Mouse (Mus musculus) forebrain, postnatal 0 days (tissue): Measurements from ENCODE around the gene Neurl1b. TPM values are rescaled to one million over a fixed set of nuclear protein-coding genes. Genes with fewer than 3 reads are reported as not detected.

ENCODE experiments used
- ATAC-seq: fragments of 200-750 bp; cut with Nextera tagmentation; 2 replicates; pipeline ENCODE4 v1.8.0; 2017; ENCODE audit warnings: mild to moderate bottlenecking, moderate library complexity
- DNase-seq: peaks from one replicate; pipeline ENCODE4 v3.0.0-alpha.2; 2015
- H3K27ac ChIP-seq: fragments of 300-500 bp; sonication (generic); 2 replicates; pipeline ENCODE4 v1.5.1; 2014; ENCODE audit warnings: low read depth, mild to moderate bottlenecking, antibody characterized with exemption, low read length, moderate library complexity, mixed read lengths
- H3K27me3 ChIP-seq: fragments of 300-500 bp; sonication (generic); 2 replicates; pipeline ENCODE4 v1.6.1; 2014; ENCODE audit warnings: mild to moderate bottlenecking, low read length, mixed read lengths; ENCODE audit not compliant: insufficient read depth
- H3K36me3 ChIP-seq: fragments of 300-500 bp; sonication (generic); 2 replicates; pipeline ENCODE4 v1.6.1; 2014; ENCODE audit warnings: mild to moderate bottlenecking, moderate library complexity; ENCODE audit not compliant: insufficient read depth
- H3K4me1 ChIP-seq: fragments of 300-500 bp; sonication (generic); 2 replicates; pipeline ENCODE4 v1.6.1; 2014; ENCODE audit warnings: antibody characterized with exemption; ENCODE audit not compliant: insufficient read depth
- H3K4me2 ChIP-seq: fragments of 300-500 bp; sonication (generic); 2 replicates; pipeline ENCODE4 v1.6.1; 2014; ENCODE audit warnings: low read depth, mild to moderate bottlenecking, moderate library complexity
- H3K4me3 ChIP-seq: fragments of 300-500 bp; sonication (generic); 2 replicates; pipeline ENCODE4 v1.5.1; 2014; ENCODE audit warnings: low read depth, low read length, mixed read lengths
- H3K9ac ChIP-seq: fragments of 300-500 bp; sonication (generic); 2 replicates; pipeline ENCODE4 v1.6.1; 2014; ENCODE audit warnings: mild to moderate bottlenecking
- H3K9me3 ChIP-seq: fragments of 300-500 bp; sonication (generic); 2 replicates; pipeline ENCODE4 v1.6.1; 2016; ENCODE audit warnings: low read length
- CTCF ChIP-seq: sonication (generic); IDR thresholded peaks from 2 replicates; pipeline ENCODE4 v1.5.1; 2016; ENCODE audit warnings: antibody characterized with exemption, control low read depth, low read depth
- WGBS: fragments of 180-500 bp; shearing (Covaris S2); extraction: QIAGEN DNeasy Blood & Tissue Kit; methylation state at CpG from one replicate; pipeline ENCODE4 v1.1.7; 2014; 5-methylcytosine and 5-hydroxymethylcytosine counted together
- polyA plus RNA-seq: library from polyadenylated mRNA; unstranded; fragments of >200 nt; fragmentation: Nextera tagmentation; extraction: Ambion mirVana; gene quantifications from 2 replicates; pipeline ENCODE4 v1.2.1, GENCODE M21; 2015
- total RNA-seq: library from RNA; depleted of rRNA; stranded (reverse); fragments of >200 nt; gene quantifications from 2 replicates; pipeline ENCODE4 v1.2.3, GENCODE M21; 2014

Neurl1b gene
- total and polyA plus RNA-seq, 2 experiments from 2014 or later = 3.9 to 74.1 TPM

DNA sequence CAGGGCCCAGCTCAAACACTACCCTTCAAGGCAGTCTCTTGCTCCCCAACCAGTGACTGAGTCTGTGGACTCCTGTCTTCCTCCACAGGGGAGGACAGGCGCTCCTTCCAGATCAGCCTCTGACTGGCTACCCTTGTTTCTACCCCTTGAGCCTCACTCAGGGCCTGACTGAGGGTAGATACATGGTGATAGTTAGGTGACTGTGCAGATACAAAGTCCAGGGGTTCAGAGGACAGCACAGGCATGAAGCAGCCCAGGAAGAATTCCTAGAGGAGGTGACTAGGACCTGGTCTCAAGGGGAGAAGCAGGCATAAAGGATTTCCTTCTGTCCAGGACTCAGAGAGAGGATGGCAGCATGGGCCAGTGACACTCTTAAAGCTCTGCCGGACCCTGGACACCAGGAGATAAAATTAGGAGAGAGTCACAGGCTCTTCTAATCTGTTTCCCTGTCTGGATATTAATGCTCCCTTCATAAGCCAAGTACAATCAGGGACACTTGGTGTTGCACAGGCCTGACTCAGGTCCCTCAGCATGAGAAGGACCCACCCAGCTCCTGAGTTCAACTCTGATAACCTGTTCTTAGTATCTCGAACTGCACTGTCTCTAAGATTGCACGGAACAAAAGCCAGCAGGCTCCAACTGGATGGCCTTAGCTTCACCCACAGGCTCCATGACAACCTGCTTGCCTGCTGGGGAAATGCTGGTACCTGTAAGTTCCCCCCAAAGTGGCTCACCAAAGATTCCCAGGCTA, 37.5 kb upstream of the Neurl1b start:
- Histone ChIP-seq H3K4me3 (no peak overlapping the region), H3K27ac (no peak overlapping the region), H3K36me3 (no peaks in the 10 kb centered on the region), H3K9me3 (no peaks in the 10 kb centered on the region), H3K4me1 (peaks cover 14% of the 10 kb centered on the region), H3K27me3 (no peaks in the 10 kb centered on the region), H3K9ac (no peak overlapping the region), H3K4me2 (no peak overlapping the region)
- 79% methylated on average over 4 of the region's 4 CpGs for WGBS
- DNase-seq (no peak), ATAC-seq (no peak)
- no peak for TF ChIP-seq CTCF

DNA sequence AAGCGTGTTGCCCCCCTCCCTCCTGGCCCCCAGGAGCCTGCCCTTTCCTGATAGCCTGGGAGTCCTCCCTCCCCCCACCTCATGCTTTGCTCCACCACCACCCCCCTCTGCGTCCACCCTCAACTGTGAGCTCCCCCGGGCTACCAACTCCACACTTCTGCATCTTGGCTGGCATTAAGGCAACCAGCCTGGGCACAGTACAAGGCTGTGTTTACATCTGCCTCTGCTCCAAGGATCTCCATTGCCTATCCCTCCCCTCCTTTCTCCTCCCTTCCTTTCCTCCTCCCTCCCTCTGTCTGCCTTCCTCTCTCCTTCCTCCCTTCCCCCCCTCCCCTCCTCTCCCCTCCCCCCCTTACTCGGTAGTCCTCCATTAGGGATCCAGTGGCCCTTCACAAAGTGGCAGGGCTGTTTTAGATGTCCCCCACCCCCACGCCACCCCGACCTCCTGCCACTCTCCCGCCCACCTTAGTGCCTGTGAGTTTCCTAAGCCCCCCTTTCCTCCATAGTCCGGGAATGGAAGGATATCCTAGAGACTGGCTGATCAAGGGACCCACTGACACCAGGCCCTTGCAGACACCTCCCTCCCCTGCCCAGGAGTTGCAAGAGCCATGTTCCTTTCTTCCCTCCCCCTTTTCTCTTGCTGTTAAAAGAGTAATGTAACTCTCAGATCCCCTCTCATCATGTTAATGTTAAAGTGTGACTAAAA, 34.2 kb upstream of the Neurl1b start:
- Histone ChIP-seq H3K4me3 (no peak overlapping the region), H3K36me3 (no peaks in the 10 kb centered on the region), H3K9me3 (no peaks in the 10 kb centered on the region), H3K9ac (peak overlapping the region; percentile 11; the same call in 1 of the 2 replicates), H3K27me3 (no peaks in the 10 kb centered on the region), H3K4me1 (peaks cover 20% of the 10 kb centered on the region), H3K27ac (peak overlapping the region; percentile 96), H3K4me2 (peak overlapping the region; percentile 46)
- TF ChIP-seq CTCF = no peak
- no peak for DNase-seq
- peak; percentile 58 for ATAC-seq
- 46% methylated on average over 5 of the region's 8 CpGs for WGBS

DNA sequence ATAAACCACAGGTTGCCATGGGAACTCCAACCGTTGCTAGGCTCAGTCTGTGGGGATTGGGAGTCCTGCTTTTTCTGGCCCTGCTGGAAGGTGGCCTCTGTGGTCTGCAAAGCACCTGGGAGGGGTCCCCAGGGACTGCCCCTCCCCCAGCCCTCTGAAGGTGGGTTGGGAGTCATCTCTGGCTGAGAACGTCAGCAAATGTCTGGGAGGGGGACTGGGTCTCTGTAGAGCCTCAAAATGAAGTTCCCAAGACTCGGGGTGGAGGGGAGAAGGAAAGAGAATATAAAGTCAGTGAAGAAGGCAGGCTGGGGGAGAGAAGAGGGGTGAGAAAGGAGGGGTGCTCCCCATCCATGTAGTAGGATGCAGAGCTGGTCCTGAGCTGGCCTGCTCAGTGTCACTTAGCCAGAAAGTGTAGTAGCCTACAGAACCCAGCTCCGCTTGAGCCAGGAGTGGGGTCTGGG, 33.6 kb upstream of the Neurl1b start:
- H3K36me3 ChIP-seq = no peaks in the 10 kb centered on the region
- H3K27me3 ChIP-seq = no peaks in the 10 kb centered on the region
- H3K4me3 ChIP-seq = no peak overlapping the region
- peak overlapping the region; percentile 96 for H3K27ac ChIP-seq
- H3K9ac ChIP-seq = peak overlapping the region; percentile 11; the same call in 1 of the 2 replicates
- ATAC-seq (peak; percentile 93), DNase-seq (peak; percentile 91)
- H3K9me3 ChIP-seq = no peaks in the 10 kb centered on the region
- TF ChIP-seq CTCF = no peak
- peaks cover 20% of the 10 kb centered on the region for H3K4me1 ChIP-seq
- peak overlapping the region; percentile 46 for H3K4me2 ChIP-seq
- WGBS = 28% methylated on average over 4 of the region's 4 CpGs

DNA sequence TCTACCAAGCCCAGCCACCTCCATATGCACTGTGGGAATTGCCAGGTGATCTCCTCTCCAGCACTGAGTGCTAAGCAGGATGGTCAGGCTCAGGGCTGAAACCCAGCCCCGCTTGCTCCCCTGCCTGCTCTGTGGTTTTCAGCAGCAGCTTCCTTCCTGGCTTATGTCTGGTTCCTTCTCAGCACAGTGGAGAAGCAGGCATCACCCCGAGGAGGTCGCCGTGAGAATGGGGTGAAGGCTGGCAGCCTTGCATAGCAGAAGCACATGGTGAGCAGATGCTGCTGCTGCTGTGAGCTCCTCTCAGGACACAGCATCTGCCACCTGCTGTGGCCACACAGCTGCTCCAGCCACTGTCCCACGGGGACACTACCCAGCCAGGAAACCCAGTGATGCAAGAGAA, 33.0 kb upstream of the Neurl1b start:
- 46% methylated on average over 5 of the region's 5 CpGs for WGBS
- no peaks in the 10 kb centered on the region for H3K27me3 ChIP-seq
- peak overlapping the region; percentile 96 for H3K27ac ChIP-seq
- no peaks in the 10 kb centered on the region for H3K9me3 ChIP-seq
- no peak overlapping the region for H3K4me3 ChIP-seq
- peak overlapping the region; percentile 46; the same call in 1 of the 2 replicates for H3K4me2 ChIP-seq
- no peak for TF ChIP-seq CTCF
- no peak overlapping the region for H3K9ac ChIP-seq
- peak; percentile 1; the same call in 1 of the 2 replicates for ATAC-seq
- H3K36me3 ChIP-seq = no peaks in the 10 kb centered on the region
- DNase-seq = no peak
- H3K4me1 ChIP-seq = peaks cover 20% of the 10 kb centered on the region

DNA sequence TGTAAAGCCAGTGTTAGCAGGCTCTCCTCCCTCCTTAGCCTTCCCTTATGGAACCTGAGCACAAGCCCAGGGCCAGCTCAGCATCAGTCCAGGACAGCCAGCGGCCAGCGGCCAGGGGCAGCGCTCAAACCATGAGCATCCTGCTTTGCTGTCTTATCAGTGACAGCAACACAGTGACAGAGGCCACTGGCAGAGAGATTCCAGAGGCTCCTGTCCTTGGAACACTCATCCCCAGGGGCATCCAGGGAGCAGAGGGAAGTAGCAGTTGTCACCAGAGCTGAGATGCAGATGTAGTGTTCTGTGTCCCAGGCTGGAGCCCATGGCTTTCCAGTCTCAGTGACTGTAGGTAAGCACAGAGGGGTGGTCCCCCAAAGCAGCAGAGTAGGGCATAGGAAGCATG, 32.5 kb upstream of the Neurl1b start:
- no peak overlapping the region for H3K4me2 ChIP-seq
- ATAC-seq = no peak
- peaks cover 20% of the 10 kb centered on the region for H3K4me1 ChIP-seq
- H3K36me3 ChIP-seq = no peaks in the 10 kb centered on the region
- DNase-seq = no peak
- no peaks in the 10 kb centered on the region for H3K9me3 ChIP-seq
- H3K4me3 ChIP-seq = no peak overlapping the region
- no peak for TF ChIP-seq CTCF
- H3K9ac ChIP-seq = no peak overlapping the region
- WGBS = 91% methylated on average over 3 of the region's 3 CpGs
- no peaks in the 10 kb centered on the region for H3K27me3 ChIP-seq
- peak overlapping the region; percentile 96 for H3K27ac ChIP-seq

DNA sequence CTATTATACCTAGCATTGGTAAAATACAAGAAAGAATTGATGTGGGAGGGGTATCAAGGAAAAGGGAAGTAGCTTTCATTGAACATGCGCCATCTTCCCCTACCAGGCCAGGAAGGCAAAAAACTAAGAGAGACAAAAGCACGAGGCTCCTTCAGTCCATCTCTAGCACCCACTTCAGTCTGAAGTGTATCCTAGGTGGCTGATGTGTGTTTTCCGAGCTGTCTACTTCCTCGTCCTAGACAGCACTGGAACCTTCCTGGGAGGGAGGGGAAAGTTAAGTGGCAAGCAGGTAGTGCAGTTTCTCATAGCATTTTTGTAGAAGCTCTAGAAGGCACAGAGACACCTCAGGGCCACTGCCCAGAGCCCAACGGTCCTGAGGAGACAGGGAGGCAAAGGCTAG, 31.9 kb upstream of the Neurl1b start:
- peaks cover 20% of the 10 kb centered on the region for H3K4me1 ChIP-seq
- TF ChIP-seq CTCF = no peak
- peak overlapping the region; percentile 96 for H3K27ac ChIP-seq
- no peak overlapping the region for H3K4me3 ChIP-seq
- H3K9me3 ChIP-seq = no peaks in the 10 kb centered on the region
- H3K27me3 ChIP-seq = no peaks in the 10 kb centered on the region
- 70% methylated on average over 5 of the region's 5 CpGs for WGBS
- no peak for DNase-seq
- no peak overlapping the region for H3K4me2 ChIP-seq
- ATAC-seq = no peak
- no peaks in the 10 kb centered on the region for H3K36me3 ChIP-seq
- no peak overlapping the region for H3K9ac ChIP-seq

DNA sequence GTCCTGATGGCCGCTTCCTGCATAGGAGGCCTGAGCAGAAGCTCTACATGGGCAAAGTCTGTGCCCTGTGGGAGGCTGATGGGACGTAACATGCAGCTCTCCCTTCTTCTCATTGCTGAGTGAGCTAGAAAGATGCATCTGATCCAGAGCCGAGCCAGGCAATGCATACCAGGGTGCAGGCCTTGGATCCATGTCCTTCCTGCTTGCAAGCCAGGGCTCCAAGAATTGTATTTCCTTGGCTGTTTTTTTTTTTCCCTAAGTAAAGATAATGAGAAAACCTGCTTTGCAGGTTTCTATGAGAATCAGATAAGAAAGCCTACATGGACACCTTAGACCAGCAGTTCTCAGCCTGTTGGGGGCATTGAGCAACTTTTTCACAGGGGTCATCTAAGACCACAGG, 30.5 kb upstream of the Neurl1b start:
- Histone ChIP-seq H3K27ac (no peak overlapping the region), H3K27me3 (no peaks in the 10 kb centered on the region), H3K4me1 (peaks cover 20% of the 10 kb centered on the region), H3K4me2 (no peak overlapping the region), H3K36me3 (no peaks in the 10 kb centered on the region), H3K9me3 (no peaks in the 10 kb centered on the region), H3K4me3 (no peak overlapping the region), H3K9ac (no peak overlapping the region)
- TF ChIP-seq CTCF = no peak
- ATAC-seq (no peak), DNase-seq (no peak)
- WGBS = 96% methylated on average over 3 of the region's 3 CpGs
